Mouse (Mus musculus): ENCODE measurements around the gene Cryab.

The Cryab gene

GRCm38 (mm10) chr9:50797641-50798040, 46.5 kb downstream of the Cryab start:
- no peak for DNase-seq (ENCODE audit: low spot score in 2 of 2)

DNA sequence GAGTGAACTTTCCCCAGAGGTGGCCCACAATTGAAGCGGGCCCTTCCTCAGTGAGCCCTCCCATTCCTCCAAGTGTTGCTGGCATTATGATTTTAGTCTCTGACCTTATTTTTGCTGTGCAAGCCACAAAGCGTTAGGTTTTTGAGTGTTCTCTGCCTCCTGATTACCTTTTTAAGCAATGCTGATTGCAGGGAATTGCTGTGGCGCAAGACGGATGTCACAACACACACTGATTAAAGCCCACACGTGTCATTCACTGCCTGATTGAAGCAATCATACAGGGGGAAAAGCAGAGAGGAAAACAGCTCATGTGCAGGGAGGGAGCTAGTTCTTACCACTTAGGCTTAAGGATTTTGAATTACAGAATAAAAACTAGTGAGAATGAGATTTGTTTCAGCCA, 47.2 kb downstream of the Cryab start:
- DNase-seq (ENCODE audit: low spot score in 2 of 2) = no peak

DNA sequence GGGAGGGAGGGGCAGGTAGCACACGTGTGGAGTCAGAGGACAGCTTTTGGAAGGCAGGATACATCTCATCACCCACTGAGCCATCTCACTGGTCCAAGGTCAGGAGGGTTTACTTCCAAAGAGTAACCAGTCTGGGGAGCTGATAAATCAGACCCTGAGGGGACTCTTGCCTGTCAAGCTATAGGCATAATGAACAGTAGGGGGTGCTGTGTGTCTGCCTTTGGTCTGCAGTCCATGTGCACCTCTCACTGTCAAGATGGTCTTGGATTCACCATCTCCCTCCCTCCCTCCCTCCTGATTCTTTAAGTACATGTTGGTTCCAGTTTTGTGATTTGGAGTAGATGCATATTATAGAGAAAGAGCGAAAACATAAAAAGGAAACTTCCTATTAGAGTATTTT, 49.9 kb downstream of the Cryab start:
- no peak for DNase-seq (ENCODE audit: low spot score in 2 of 2)

DNA sequence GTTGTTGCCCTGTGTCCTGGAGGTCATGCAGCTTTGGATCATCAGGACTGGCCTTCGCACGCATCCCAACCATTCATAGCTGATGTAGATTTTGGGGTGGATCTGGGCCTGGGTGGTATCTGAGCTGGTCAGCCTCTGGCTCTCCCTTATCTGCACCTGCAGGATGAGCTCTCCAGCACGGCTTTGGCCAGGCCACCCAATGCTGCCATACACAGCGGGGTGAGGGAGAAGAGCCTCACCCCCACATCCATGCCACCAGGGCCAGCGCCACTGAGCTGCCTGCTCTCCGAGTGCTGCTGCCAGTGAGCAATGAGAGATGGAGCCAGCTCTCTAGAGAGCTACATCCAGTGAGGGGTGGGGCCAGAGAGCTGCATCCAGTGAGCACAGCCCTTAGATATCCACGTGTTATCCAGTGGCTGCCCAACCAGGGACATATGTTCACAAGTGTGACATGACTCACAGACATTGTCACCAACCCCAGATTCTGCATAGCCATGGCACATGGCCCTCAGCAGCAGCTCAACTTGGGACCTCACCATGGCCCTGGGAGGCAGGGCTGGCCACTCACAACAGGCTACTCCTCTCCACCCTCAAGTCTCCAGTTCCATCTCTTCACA, 52.0 kb downstream of the Cryab start:
- no peak for DNase-seq (ENCODE audit: low spot score in 2 of 2)

All from frontal cortex, postnatal 14 days (tissue).